Mouse (Mus musculus): ENCODE data around the gene Pycr1. TPM values are rescaled to one million over a fixed set of nuclear protein-coding genes. Genes with fewer than 3 reads are reported as not detected.
A peak's percentile ranks its signal among the peaks of the same experiment; 100 is the strongest.

The Pycr1 gene
- total RNA-seq (2014; rRNA removed) (8.6 and 10.8 TPM in 2 replicates), polyA plus RNA-seq (2015; fragmentation: Nextera tagmentation; extraction: Ambion mirVana) (10.4 and 11.7 TPM in 2 replicates)

GRCm38 (mm10) chr11:120643601-120643987, at the start of gene Pycr1:
TSS of gene Pycr1 (minus strand) at chr11:120643769.
- peak within 1 kb of the TSS; percentile 3 for H3K27ac ChIP-seq (ENCODE audit: low read depth, low read length)
- DNase-seq (ENCODE audit: low spot score) (peak; percentile 93), ATAC-seq (ENCODE audit: low FRiP score) (peak; percentile 96)
- H3K36me3 ChIP-seq (ENCODE audit: insufficient read depth, low read length): no peaks in the 10 kb centered on the region
- peak within 1 kb of the TSS; percentile 38 for H3K4me3 ChIP-seq (ENCODE audit: low read depth, low read length)
- H3K9ac ChIP-seq (replicated peaks; ENCODE audit: low read length, poor library complexity, severe bottlenecking): peak within 1 kb of the TSS; percentile 69
- H3K27me3 ChIP-seq (ENCODE audit: insufficient read depth, low read length): no peaks in the 10 kb centered on the region
- under 1% methylated on average over 15 of the region's 15 CpGs for WGBS
- no peaks in the 10 kb centered on the region for H3K9me3 ChIP-seq (ENCODE audit: low read length)
- no peak for TF ChIP-seq CTCF (IDR thresholded peaks at IDR 0.05)
- H3K4me1 ChIP-seq (ENCODE audit: insufficient read depth, low read length): peaks cover 5% of the 10 kb centered on the region; the same call in 1 of the 2 replicates
- H3K4me2 ChIP-seq (ENCODE audit: low read depth, low read length, poor library complexity, severe bottlenecking): peak within 1 kb of the TSS; percentile 78

DNA sequence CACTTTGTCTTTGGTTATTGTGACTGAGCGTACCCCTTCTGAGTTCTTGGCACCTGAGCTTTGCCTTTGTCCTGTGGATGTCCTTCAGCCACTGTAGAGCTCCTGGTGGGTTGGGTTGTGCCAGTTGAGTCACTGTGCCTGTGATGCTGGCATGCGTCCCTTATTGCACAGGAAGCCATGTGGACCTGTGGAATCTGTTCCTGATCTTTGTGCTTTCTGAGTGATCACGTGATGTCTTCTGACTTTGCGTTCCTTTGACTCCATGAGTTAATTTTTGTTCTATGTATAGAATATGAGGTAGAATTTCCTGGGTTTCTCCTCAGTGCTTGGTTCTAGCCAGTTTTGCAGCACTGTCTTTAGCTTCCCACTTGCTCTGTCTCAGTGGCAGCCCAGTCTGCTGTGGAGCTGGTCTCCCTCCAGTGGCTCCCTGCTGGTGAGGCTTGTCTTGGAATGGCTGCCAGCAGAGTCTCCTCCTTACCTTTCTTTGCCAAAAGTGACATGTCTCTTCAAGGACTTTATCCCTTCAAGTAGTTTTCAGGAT, 49.0 kb upstream of the Pycr1 start:
- DNase-seq (ENCODE audit: low spot score) (no peak), ATAC-seq (ENCODE audit: low FRiP score) (no peak)
- Histone ChIP-seq H3K4me1 (ENCODE audit: insufficient read depth, low read length) (no peaks in the 10 kb centered on the region), H3K9me3 (ENCODE audit: low read length) (no peaks in the 10 kb centered on the region), H3K9ac (replicated peaks; ENCODE audit: low read length, poor library complexity, severe bottlenecking) (no peak overlapping the region), H3K4me2 (ENCODE audit: low read depth, low read length, poor library complexity, severe bottlenecking) (no peak overlapping the region), H3K4me3 (ENCODE audit: low read depth, low read length) (no peak overlapping the region), H3K27me3 (ENCODE audit: insufficient read depth, low read length) (no peaks in the 10 kb centered on the region), H3K27ac (ENCODE audit: low read depth, low read length) (no peak overlapping the region), H3K36me3 (ENCODE audit: insufficient read depth, low read length) (peaks cover 12% of the 10 kb centered on the region)
- TF ChIP-seq CTCF (IDR thresholded peaks at IDR 0.05): no peak
- WGBS: 84% methylated on average over 4 of the region's 4 CpGs

- peaks cover 25% of the 10 kb centered on the region for H3K36me3 ChIP-seq (ENCODE audit: insufficient read depth, low read length)
- H3K4me1 ChIP-seq (ENCODE audit: insufficient read depth, low read length): no peaks in the 10 kb centered on the region
- no peaks in the 10 kb centered on the region for H3K9me3 ChIP-seq (ENCODE audit: low read length)
- no peak for DNase-seq (ENCODE audit: low spot score)
- WGBS: 79% methylated on average over 3 of the region's 3 CpGs
- H3K4me3 ChIP-seq (ENCODE audit: low read depth, low read length): no peak overlapping the region
- H3K9ac ChIP-seq (replicated peaks; ENCODE audit: low read length, poor library complexity, severe bottlenecking): no peak overlapping the region
- H3K4me2 ChIP-seq (ENCODE audit: low read depth, low read length, poor library complexity, severe bottlenecking): no peak overlapping the region
- H3K27me3 ChIP-seq (ENCODE audit: insufficient read depth, low read length): no peaks in the 10 kb centered on the region
- no peak for ATAC-seq (ENCODE audit: low FRiP score)
- H3K27ac ChIP-seq (ENCODE audit: low read depth, low read length): no peak overlapping the region
- no peak for TF ChIP-seq CTCF (IDR thresholded peaks at IDR 0.05)
These were observed 45.8 kb upstream of the Pycr1 start for GRCm38 (mm10) chr11:120689365-120689764.

DNA sequence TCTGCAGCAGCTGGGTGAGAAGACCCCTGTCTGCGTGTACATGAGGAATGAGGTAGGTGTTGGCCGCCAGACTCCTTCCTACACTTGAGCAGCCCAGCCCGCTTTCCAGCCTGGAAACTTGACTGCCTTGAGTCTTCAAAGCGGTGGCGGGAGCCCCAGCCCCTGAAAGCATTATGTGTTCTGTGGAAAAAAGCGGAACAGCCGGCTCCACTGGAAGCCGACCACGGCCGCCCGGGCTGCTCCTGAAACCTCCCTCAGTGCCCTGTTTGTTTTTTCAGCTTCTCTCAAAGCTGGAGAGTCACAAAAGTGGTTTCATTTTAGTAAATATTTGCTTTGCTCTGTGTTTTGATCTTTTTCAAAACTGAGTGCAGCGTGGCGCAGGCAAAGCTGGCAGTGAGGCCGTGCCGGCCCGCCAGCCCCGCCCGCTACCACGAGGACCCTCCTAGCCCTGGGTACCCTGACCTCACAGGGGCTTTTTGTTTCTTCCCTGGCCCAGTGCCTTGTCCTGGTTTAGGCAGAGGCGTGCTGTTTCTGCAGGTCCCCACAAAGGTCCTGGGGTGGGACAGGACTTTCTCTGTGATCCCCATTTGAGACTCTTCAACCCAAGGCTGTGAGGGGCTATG, 43.2 kb upstream of the Pycr1 start:
- H3K9me3 ChIP-seq (ENCODE audit: low read length): no peaks in the 10 kb centered on the region
- peaks cover 36% of the 10 kb centered on the region for H3K36me3 ChIP-seq (ENCODE audit: insufficient read depth, low read length)
- H3K4me3 ChIP-seq (ENCODE audit: low read depth, low read length): no peak overlapping the region
- no peak overlapping the region for H3K4me2 ChIP-seq (ENCODE audit: low read depth, low read length, poor library complexity, severe bottlenecking)
- H3K9ac ChIP-seq (replicated peaks; ENCODE audit: low read length, poor library complexity, severe bottlenecking): no peak overlapping the region
- no peak for DNase-seq (ENCODE audit: low spot score)
- no peaks in the 10 kb centered on the region for H3K27me3 ChIP-seq (ENCODE audit: insufficient read depth, low read length)
- no peaks in the 10 kb centered on the region for H3K4me1 ChIP-seq (ENCODE audit: insufficient read depth, low read length)
- no peak for TF ChIP-seq CTCF (IDR thresholded peaks at IDR 0.05)
- WGBS: 70% methylated on average over 20 of the region's 20 CpGs
- ATAC-seq (ENCODE audit: low FRiP score): no peak
- no peak overlapping the region for H3K27ac ChIP-seq (ENCODE audit: low read depth, low read length)

GRCm38 (mm10) chr11:120684660-120685059, 41.1 kb upstream of the Pycr1 start:
- no peaks in the 10 kb centered on the region for H3K27me3 ChIP-seq (ENCODE audit: insufficient read depth, low read length)
- no peak for TF ChIP-seq CTCF (IDR thresholded peaks at IDR 0.05)
- 77% methylated on average over 2 of the region's 2 CpGs for WGBS
- no peaks in the 10 kb centered on the region for H3K9me3 ChIP-seq (ENCODE audit: low read length)
- no peak overlapping the region for H3K9ac ChIP-seq (replicated peaks; ENCODE audit: low read length, poor library complexity, severe bottlenecking)
- no peak overlapping the region for H3K4me2 ChIP-seq (ENCODE audit: low read depth, low read length, poor library complexity, severe bottlenecking)
- peaks cover 54% of the 10 kb centered on the region for H3K36me3 ChIP-seq (ENCODE audit: insufficient read depth, low read length)
- no peaks in the 10 kb centered on the region for H3K4me1 ChIP-seq (ENCODE audit: insufficient read depth, low read length)
- ATAC-seq (ENCODE audit: low FRiP score): no peak
- no peak overlapping the region for H3K4me3 ChIP-seq (ENCODE audit: low read depth, low read length)
- H3K27ac ChIP-seq (ENCODE audit: low read depth, low read length): no peak overlapping the region
- DNase-seq (ENCODE audit: low spot score): no peak

DNA sequence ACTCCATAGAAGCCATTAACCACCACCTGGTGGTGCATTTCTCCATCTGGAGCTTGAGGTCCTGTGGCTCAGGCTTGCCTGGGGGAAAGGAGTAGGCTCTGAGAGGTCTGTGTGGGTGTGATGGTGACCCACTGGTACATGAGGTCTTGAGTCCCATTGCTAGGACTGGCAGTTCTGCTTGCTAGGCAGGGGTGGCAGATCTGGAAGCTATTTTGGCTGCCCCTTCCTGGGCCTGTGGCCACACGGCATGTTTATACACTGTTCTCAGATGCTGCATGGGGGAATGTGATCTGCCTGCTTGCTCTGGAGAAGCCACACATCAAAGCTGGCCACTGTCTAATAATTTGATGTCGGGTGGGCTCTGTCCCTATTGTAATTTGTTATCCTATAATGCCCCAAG, 40.5 kb upstream of the Pycr1 start:
- H3K4me1 ChIP-seq (ENCODE audit: insufficient read depth, low read length): no peaks in the 10 kb centered on the region
- no peak overlapping the region for H3K4me3 ChIP-seq (ENCODE audit: low read depth, low read length)
- 82% methylated on average over 2 of the region's 2 CpGs for WGBS
- no peak overlapping the region for H3K4me2 ChIP-seq (ENCODE audit: low read depth, low read length, poor library complexity, severe bottlenecking)
- H3K27ac ChIP-seq (ENCODE audit: low read depth, low read length): no peak overlapping the region
- H3K9me3 ChIP-seq (ENCODE audit: low read length): no peaks in the 10 kb centered on the region
- no peak for TF ChIP-seq CTCF (IDR thresholded peaks at IDR 0.05)
- DNase-seq (ENCODE audit: low spot score) (no peak), ATAC-seq (ENCODE audit: low FRiP score) (no peak)
- no peaks in the 10 kb centered on the region for H3K27me3 ChIP-seq (ENCODE audit: insufficient read depth, low read length)
- no peak overlapping the region for H3K9ac ChIP-seq (replicated peaks; ENCODE audit: low read length, poor library complexity, severe bottlenecking)
- H3K36me3 ChIP-seq (ENCODE audit: insufficient read depth, low read length): peaks cover 50% of the 10 kb centered on the region
